Mouse (Mus musculus): ENCODE data around the gene Gbp4. TPM values are rescaled to one million over a fixed set of nuclear protein-coding genes. Genes with fewer than 3 reads are reported as not detected.
"Not testable (repeated sequence)": the region's sequence is repeated elsewhere in the genome, so short reads cannot be mapped to it uniquely, and the experiment has no call there.

Gbp4 gene
- total and polyA plus RNA-seq, 3 experiments: not detected

- no peaks in the 10 kb centered on the region for H3K36me3 ChIP-seq (ENCODE audit: control insufficient read depth in 1 of 2, insufficient read depth in 2 of 2, low read length in 2 of 2)
- H3K79me2 ChIP-seq (ENCODE audit: control insufficient read depth, insufficient read depth, low read length, poor library complexity): no peaks in the 10 kb centered on the region
- DNase-seq (ENCODE audit: low read depth, low spot score): no peak
- H3K27ac ChIP-seq (ENCODE audit: control insufficient read depth, low read depth, low read length): no peak overlapping the region
- H3K4me1 ChIP-seq (ENCODE audit: control insufficient read depth in 1 of 2, insufficient read depth in 2 of 2, low read length in 2 of 2): no peaks in the 10 kb centered on the region
- H3K9ac ChIP-seq (ENCODE audit: control insufficient read depth, low read depth, low read length, poor library complexity, severe bottlenecking): no peak overlapping the region
- H3K27me3 ChIP-seq (ENCODE audit: control insufficient read depth in 1 of 2, insufficient read depth in 2 of 2, low read length in 2 of 2): no peaks in the 10 kb centered on the region
- no peaks in the 10 kb centered on the region for H3K9me3 ChIP-seq (replicated peaks; ENCODE audit: insufficient read depth, low read length)
- H3K4me3 ChIP-seq (ENCODE audit: control insufficient read depth in 1 of 2, insufficient read depth in 1 of 2, low read depth in 2 of 2, low read length in 2 of 2): no peak overlapping the region
- TF ChIP-seq EP300 (IDR thresholded peaks at IDR 0.05; ENCODE audit: low read depth in 1 of 2, low read length in 2 of 2): no peak
- no peak for TF ChIP-seq POLR2AphosphoS5 (IDR thresholded peaks at IDR 0.05; ENCODE audit: borderline replicate concordance, low read depth, low read length)
- no peak for TF ChIP-seq KAT2A (conservative IDR thresholded peaks at IDR 0.05; ENCODE audit: low read depth, low read length)
- no peak for TF ChIP-seq USF1 (IDR thresholded peaks at IDR 0.05; ENCODE audit: low read depth, low read length)
- TF ChIP-seq JUND (IDR thresholded peaks at IDR 0.05; ENCODE audit: low read depth, low read length): no peak
- no peak for TF ChIP-seq GABPA (IDR thresholded peaks at IDR 0.05; ENCODE audit: low read depth, low read length)
- TF ChIP-seq ZNF384 (IDR thresholded peaks at IDR 0.05; ENCODE audit: low read depth, low read length): no peak
- no peak for TF ChIP-seq MYC (IDR thresholded peaks at IDR 0.05; ENCODE audit: low read depth, low read length)
- TF ChIP-seq BHLHE40 (IDR thresholded peaks at IDR 0.05; ENCODE audit: borderline replicate concordance, low read depth, low read length): no peak
- TF ChIP-seq MEF2A (IDR thresholded peaks at IDR 0.05; ENCODE audit: extremely low read depth, insufficient replicate concordance, low read depth, low read length, poor library complexity, severe bottlenecking): no peak
- TF ChIP-seq GATA1 (IDR thresholded peaks at IDR 0.05; ENCODE audit: low read depth, low read length): no peak
Observed at GRCm38 (mm10) chr5:105081900-105082299, 57.5 kb downstream of the Gbp4 start.

DNA sequence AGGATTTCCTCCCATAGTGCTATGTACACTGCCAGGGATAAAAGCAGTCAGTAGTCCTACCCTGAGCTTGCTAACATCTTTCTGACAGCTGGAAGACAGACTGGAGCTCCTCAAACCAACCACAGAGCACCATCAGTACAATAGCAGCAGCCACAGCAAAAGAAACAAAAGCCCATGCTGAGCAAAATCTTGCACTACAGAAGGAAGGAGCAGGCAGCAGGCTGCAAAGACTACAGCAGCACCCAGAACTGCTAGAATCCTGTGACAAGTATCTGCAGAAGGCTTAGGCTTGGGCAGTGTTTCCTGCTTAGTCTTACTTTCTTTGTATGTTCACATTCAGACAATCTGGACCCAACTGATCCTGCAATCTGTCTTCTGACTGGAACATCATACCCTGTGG is 71.0 kb downstream of the Gbp4 start:
- not testable (repeated sequence) for H3K27me3 ChIP-seq (ENCODE audit: control insufficient read depth in 1 of 2, insufficient read depth in 2 of 2, low read length in 2 of 2); H3K4me1 ChIP-seq (ENCODE audit: control insufficient read depth in 1 of 2, insufficient read depth in 2 of 2, low read length in 2 of 2); H3K79me2 ChIP-seq (ENCODE audit: control insufficient read depth, insufficient read depth, low read length, poor library complexity); DNase-seq (ENCODE audit: low read depth, low spot score); H3K9ac ChIP-seq (ENCODE audit: control insufficient read depth, low read depth, low read length, poor library complexity, severe bottlenecking); H3K36me3 ChIP-seq (ENCODE audit: control insufficient read depth in 1 of 2, insufficient read depth in 2 of 2, low read length in 2 of 2); H3K9me3 ChIP-seq (replicated peaks; ENCODE audit: insufficient read depth, low read length); H3K27ac ChIP-seq (ENCODE audit: control insufficient read depth, low read depth, low read length); H3K4me3 ChIP-seq (ENCODE audit: control insufficient read depth in 1 of 2, insufficient read depth in 1 of 2, low read depth in 2 of 2, low read length in 2 of 2)

Other genes starting within 250 kb of the Gbp4 start
- not detected in 2 replicates for gene Abcg3, start 156.9 kb downstream of the Gbp4 start, total RNA-seq (2012; rRNA removed)
- not detected for gene Abcg3, start 156.9 kb downstream of the Gbp4 start, polyA plus RNA-seq (2012; ENCODE audit: insufficient read depth in 1 of 2, insufficient read length in 2 of 2, low read depth in 1 of 2, low replicate concordance in 2 of 2, missing spikeins in 1 of 2)
- gene Gbp9, start within 50 bp of the Gbp4 start, total RNA-seq (2012; rRNA removed): 0.10 and 0.19 TPM in 2 replicates
- under 1 TPM in 1 of 2 experiments, not detected in 1; 0.10 TPM for gene Gbp9, start within 50 bp of the Gbp4 start, polyA plus RNA-seq (2012; ENCODE audit: insufficient read depth in 1 of 2, insufficient read length in 2 of 2, low read depth in 1 of 2, low replicate concordance in 2 of 2, missing spikeins in 1 of 2)
- not detected in 2 replicates for gene Gbp8, start within 50 bp of the Gbp4 start, total RNA-seq (2012; rRNA removed)
- gene Gbp8, start within 50 bp of the Gbp4 start, polyA plus RNA-seq (2012; ENCODE audit: insufficient read depth in 1 of 2, insufficient read length in 2 of 2, low read depth in 1 of 2, low replicate concordance in 2 of 2, missing spikeins in 1 of 2): not detected
- not detected in 2 replicates for gene Gbp10, start 99.9 kb upstream of the Gbp4 start, total RNA-seq (2012; rRNA removed)
- not detected for gene Gbp10, start 99.9 kb upstream of the Gbp4 start, polyA plus RNA-seq (2012; ENCODE audit: insufficient read depth in 1 of 2, insufficient read length in 2 of 2, low read depth in 1 of 2, low replicate concordance in 2 of 2, missing spikeins in 1 of 2)
- gene Gm43302, start 154.1 kb upstream of the Gbp4 start, total RNA-seq (2012; rRNA removed): not detected in 2 replicates
- not detected for gene Gm43302, start 154.1 kb upstream of the Gbp4 start, polyA plus RNA-seq (2012; ENCODE audit: insufficient read depth in 1 of 2, insufficient read length in 2 of 2, low read depth in 1 of 2, low replicate concordance in 2 of 2, missing spikeins in 1 of 2)
- 0.15 TPM in 1 of 2 replicates, not detected in the other for gene Gbp6, start 154.1 kb upstream of the Gbp4 start, total RNA-seq (2012; rRNA removed)
- not detected for gene Gbp6, start 154.1 kb upstream of the Gbp4 start, polyA plus RNA-seq (2012; ENCODE audit: insufficient read depth in 1 of 2, insufficient read length in 2 of 2, low read depth in 1 of 2, low replicate concordance in 2 of 2, missing spikeins in 1 of 2)

Data from MEL (cell line).